Mouse (Mus musculus): ENCODE data around the gene Olfr1179. TPM values are rescaled to one million over a fixed set of nuclear protein-coding genes. Genes with fewer than 3 reads are reported as not detected.
"Not testable (repeated sequence)": the region's sequence is repeated elsewhere in the genome, so short reads cannot be mapped to it uniquely, and the experiment has no call there.

The Olfr1179 gene
- not detected in 2 replicates for total RNA-seq (2014; fragmentation: Nextera tagmentation)
- total RNA-seq (2017), result not detected in 2 replicates

- no peak for ATAC-seq (replicated peaks; ENCODE audit: low FRiP score, low TSS enrichment, poor library complexity, severe bottlenecking)
Observed at GRCm38 (mm10) chr2:88406353-88406752, at the start of gene Olfr1179. Gene Olfr1179, minus strand, starts transcription at chr2:88406453.

DNA sequence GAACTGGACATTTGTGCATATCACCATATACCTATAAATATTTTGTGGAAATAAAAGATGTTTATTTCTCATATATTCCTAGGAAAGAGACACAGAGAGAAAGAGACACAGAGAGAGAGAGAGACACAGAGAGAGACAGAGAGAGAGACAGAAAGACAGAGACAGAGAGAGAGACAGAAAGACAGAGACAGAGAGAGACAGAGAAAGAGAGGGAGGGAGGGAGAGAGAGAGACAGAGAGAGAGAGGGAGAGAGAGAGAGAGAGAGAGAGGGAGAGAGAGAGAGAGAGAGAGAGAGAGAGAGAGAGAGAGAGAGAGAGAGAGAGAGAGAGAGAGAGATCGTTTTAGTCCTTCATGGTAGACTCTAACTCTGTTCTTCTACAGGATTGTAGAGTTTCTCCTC, 48.3 kb upstream of the Olfr1179 start, which contains the start of gene Olfr1183:
TSS of gene Olfr1183 (plus strand) at position 301 of the 400 bp plus-strand sequence.
- not testable (repeated sequence) for ATAC-seq (replicated peaks; ENCODE audit: low FRiP score, low TSS enrichment, poor library complexity, severe bottlenecking)

DNA sequence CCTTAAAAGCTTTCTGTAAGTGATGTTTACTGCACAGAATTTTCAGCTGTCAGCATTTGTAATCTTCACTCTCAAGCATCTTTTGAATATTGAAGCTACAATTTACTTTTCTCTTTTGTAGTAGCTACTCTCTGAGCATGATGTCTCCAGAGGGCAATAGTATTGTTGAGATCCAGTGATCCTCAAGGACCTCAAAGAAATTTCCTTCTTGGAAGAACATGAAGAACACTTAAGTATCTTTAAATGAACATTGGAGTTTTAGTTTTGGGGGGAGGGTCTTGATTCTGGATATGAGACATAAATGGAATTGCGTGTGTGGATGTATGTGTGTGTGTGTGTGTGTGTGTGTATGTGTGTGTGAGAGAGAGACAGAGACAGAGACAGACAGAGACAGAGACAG, 42.8 kb upstream of the Olfr1179 start, which contains the start of gene Gm13757:
TSS of gene Gm13757 (minus strand) at position 101 of the 400 bp plus-strand sequence.
- ATAC-seq (replicated peaks; ENCODE audit: low FRiP score, low TSS enrichment, poor library complexity, severe bottlenecking), result no peak

DNA sequence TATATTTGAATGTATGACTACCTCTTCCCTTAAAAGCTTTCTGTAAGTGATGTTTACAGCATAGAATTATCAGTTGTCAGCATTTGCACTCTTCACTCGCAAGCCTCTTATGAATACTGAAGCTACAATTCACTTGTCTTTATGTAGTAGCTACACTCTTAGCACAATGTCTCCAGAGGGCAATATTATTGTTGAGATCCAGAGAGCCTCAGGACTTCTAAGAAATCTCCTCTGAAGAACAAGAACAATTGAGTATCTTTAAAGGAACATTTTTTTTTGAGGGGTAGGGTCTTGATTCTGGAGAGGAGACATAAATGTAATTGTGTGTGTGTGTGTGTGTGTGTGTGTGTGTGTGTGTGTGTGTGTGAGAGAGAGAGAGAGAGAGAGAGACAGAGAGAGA, 19.8 kb upstream of the Olfr1179 start, which contains the start of gene Olfr1181:
TSS of gene Olfr1181 (minus strand) at position 101 of the 400 bp plus-strand sequence.
- no peak for ATAC-seq (replicated peaks; ENCODE audit: low FRiP score, low TSS enrichment, poor library complexity, severe bottlenecking)

- ATAC-seq (replicated peaks; ENCODE audit: low FRiP score, low TSS enrichment, poor library complexity, severe bottlenecking), result no peak
Observed at GRCm38 (mm10) chr2:88419051-88419450, 12.8 kb upstream of the Olfr1179 start, which contains the start of gene Olfr1180. Gene Olfr1180, minus strand, starts transcription at chr2:88419151.

DNA sequence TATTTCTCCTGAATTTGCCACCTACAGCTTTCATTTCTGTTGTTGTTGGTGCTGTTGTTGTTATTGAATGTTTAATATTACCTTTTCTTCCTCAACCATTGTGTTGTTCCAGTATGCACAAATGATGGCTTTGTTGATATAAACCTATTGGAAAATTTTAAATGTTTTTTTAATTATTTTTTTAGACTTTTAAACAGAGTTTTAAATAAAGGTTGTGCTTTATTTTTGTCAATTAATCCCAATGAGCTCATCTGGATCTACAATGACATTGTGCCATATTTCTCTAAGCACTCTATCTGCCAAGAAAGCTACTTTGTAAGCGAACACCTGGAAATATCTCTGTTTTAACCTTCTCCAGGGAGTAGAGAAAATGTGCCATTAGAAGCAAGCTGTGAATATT, 19.5 kb downstream of the Olfr1179 start, which contains the start of gene Olfr1178:
TSS of gene Olfr1178 (plus strand) at position 301 of the 400 bp plus-strand sequence.
- ATAC-seq (replicated peaks; ENCODE audit: low FRiP score, low TSS enrichment, poor library complexity, severe bottlenecking), result no peak

DNA sequence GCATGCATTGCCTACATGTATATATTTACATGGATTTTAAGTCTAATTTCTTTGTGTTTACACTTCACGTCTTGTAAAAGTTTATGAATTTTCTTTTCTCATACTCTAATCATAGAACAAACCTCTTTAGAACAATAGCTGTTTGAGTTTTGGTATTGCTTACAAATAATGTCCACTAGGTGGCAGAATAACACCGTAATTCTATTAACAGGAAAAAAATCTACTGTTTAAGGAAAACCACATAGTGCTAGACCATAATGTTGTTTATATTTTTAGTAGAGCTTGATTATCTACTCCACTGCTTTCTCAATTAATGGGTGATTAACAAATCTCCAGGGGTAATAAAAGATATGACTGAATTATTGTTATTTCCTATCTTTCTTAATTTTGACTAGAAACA, 49.9 kb downstream of the Olfr1179 start:
- no peak for ATAC-seq (replicated peaks; ENCODE audit: low FRiP score, low TSS enrichment, poor library complexity, severe bottlenecking)

Other genes with a start within 250 kb of the Olfr1179 start
- gene Olfr1168, start 224.6 kb downstream of the Olfr1179 start, total RNA-seq (2014; fragmentation: Nextera tagmentation), result not detected in 2 replicates
- not detected in 2 replicates for gene Olfr1168, start 224.6 kb downstream of the Olfr1179 start, total RNA-seq (2017)
- gene Olfr1170, start 178.1 kb downstream of the Olfr1179 start, total RNA-seq (2014; fragmentation: Nextera tagmentation), result not detected in 2 replicates
- not detected in 2 replicates for gene Olfr1170, start 178.1 kb downstream of the Olfr1179 start, total RNA-seq (2017)
- gene Olfr1173, start 126.6 kb downstream of the Olfr1179 start, total RNA-seq (2014; fragmentation: Nextera tagmentation), result not detected in 2 replicates
- 0.28 TPM in 1 of 2 replicates, not detected in the other for gene Olfr1173, start 126.6 kb downstream of the Olfr1179 start, total RNA-seq (2017)
- gene Olfr1174-ps, start 91.3 kb downstream of the Olfr1179 start, total RNA-seq (2014; fragmentation: Nextera tagmentation), result not detected in 2 replicates
- gene Olfr1174-ps, start 91.3 kb downstream of the Olfr1179 start, total RNA-seq (2017), result not detected in 2 replicates
- gene Olfr1175-ps, start 79.2 kb downstream of the Olfr1179 start, total RNA-seq (2014; fragmentation: Nextera tagmentation), result not detected in 2 replicates
- not detected in 2 replicates for gene Olfr1175-ps, start 79.2 kb downstream of the Olfr1179 start, total RNA-seq (2017)
- not detected in 2 replicates for gene Olfr1176, start 69.7 kb downstream of the Olfr1179 start, total RNA-seq (2014; fragmentation: Nextera tagmentation)
- gene Olfr1176, start 69.7 kb downstream of the Olfr1179 start, total RNA-seq (2017), result not detected in 2 replicates
- not detected in 2 replicates for gene Olfr1177-ps, start 60.0 kb downstream of the Olfr1179 start, total RNA-seq (2014; fragmentation: Nextera tagmentation)
- not detected in 2 replicates for gene Olfr1177-ps, start 60.0 kb downstream of the Olfr1179 start, total RNA-seq (2017)
- gene Olfr1178, start 19.4 kb downstream of the Olfr1179 start, total RNA-seq (2014; fragmentation: Nextera tagmentation), result not detected in 2 replicates
- not detected in 2 replicates for gene Olfr1178, start 19.4 kb downstream of the Olfr1179 start, total RNA-seq (2017)
- not detected in 2 replicates for gene Olfr1180, start 12.7 kb upstream of the Olfr1179 start, total RNA-seq (2014; fragmentation: Nextera tagmentation)
- gene Olfr1180, start 12.7 kb upstream of the Olfr1179 start, total RNA-seq (2017), result not detected in 2 replicates
- not detected in 2 replicates for gene Olfr1181, start 19.7 kb upstream of the Olfr1179 start, total RNA-seq (2014; fragmentation: Nextera tagmentation)
- gene Olfr1181, start 19.7 kb upstream of the Olfr1179 start, total RNA-seq (2017), result not detected in 2 replicates
- not detected in 2 replicates for gene Gm13757, start 42.7 kb upstream of the Olfr1179 start, total RNA-seq (2014; fragmentation: Nextera tagmentation)
- gene Gm13757, start 42.7 kb upstream of the Olfr1179 start, total RNA-seq (2017), result not detected in 2 replicates
- not detected in 2 replicates for gene Olfr1183, start 48.4 kb upstream of the Olfr1179 start, total RNA-seq (2014; fragmentation: Nextera tagmentation)
- not detected in 2 replicates for gene Olfr1183, start 48.4 kb upstream of the Olfr1179 start, total RNA-seq (2017)
- not detected in 2 replicates for gene Olfr1184, start 77.1 kb upstream of the Olfr1179 start, total RNA-seq (2014; fragmentation: Nextera tagmentation)
- gene Olfr1184, start 77.1 kb upstream of the Olfr1179 start, total RNA-seq (2017), result not detected in 2 replicates
- gene Olfr1185-ps1, start 86.9 kb upstream of the Olfr1179 start, total RNA-seq (2014; fragmentation: Nextera tagmentation), result not detected in 2 replicates
- gene Olfr1185-ps1, start 86.9 kb upstream of the Olfr1179 start, total RNA-seq (2017), result not detected in 2 replicates
- not detected in 2 replicates for gene Olfr1186, start 112.1 kb upstream of the Olfr1179 start, total RNA-seq (2014; fragmentation: Nextera tagmentation)
- gene Olfr1186, start 112.1 kb upstream of the Olfr1179 start, total RNA-seq (2017), result not detected in 2 replicates
- gene Olfr1188, start 150.5 kb upstream of the Olfr1179 start, total RNA-seq (2014; fragmentation: Nextera tagmentation), result not detected in 2 replicates
- gene Olfr1188, start 150.5 kb upstream of the Olfr1179 start, total RNA-seq (2017), result not detected in 2 replicates
- gene Olfr1189, start 180.0 kb upstream of the Olfr1179 start, total RNA-seq (2014; fragmentation: Nextera tagmentation), result not detected in 2 replicates
- not detected in 2 replicates for gene Olfr1189, start 180.0 kb upstream of the Olfr1179 start, total RNA-seq (2017)
- gene Olfr1191-ps1, start 234.1 kb upstream of the Olfr1179 start, total RNA-seq (2014; fragmentation: Nextera tagmentation), result not detected in 2 replicates
- not detected in 2 replicates for gene Olfr1191-ps1, start 234.1 kb upstream of the Olfr1179 start, total RNA-seq (2017)
- gene Olfr1192-ps1, start 242.1 kb upstream of the Olfr1179 start, total RNA-seq (2014; fragmentation: Nextera tagmentation), result not detected in 2 replicates
- not detected in 2 replicates for gene Olfr1192-ps1, start 242.1 kb upstream of the Olfr1179 start, total RNA-seq (2017)